Mouse (Mus musculus) myocyte (in vitro differentiated cells): Measurements from ENCODE around the gene Olfr522.

ENCODE experiments used
- CEBPB ChIP-seq: IDR thresholded peaks from 2 replicates; pipeline ENCODE4 v1.6.1; 2011; ENCODE audit warnings: mild to moderate bottlenecking, moderate library complexity; ENCODE audit not compliant: poor library complexity, insufficient read depth, severe bottlenecking
- E2F4 ChIP-seq: IDR thresholded peaks from one replicate; pipeline ENCODE4 v1.6.1; 2011; ENCODE audit warnings: mild to moderate bottlenecking, control low read depth, moderate library complexity; ENCODE audit not compliant: insufficient read depth
- MYOG ChIP-seq, 3 experiments: IDR thresholded peaks; one replicate each; pipeline ENCODE4 v1.6.1; 2011; ENCODE audit warnings: control low read depth in 2 of 3, low read depth in 2 of 3, mild to moderate bottlenecking in 2 of 3; ENCODE audit not compliant: insufficient read length in 2 of 3, control insufficient read depth in 1 of 3, insufficient read depth in 1 of 3
- POLR2A ChIP-seq: IDR thresholded peaks from one replicate; pipeline ENCODE4 v1.6.1; 2011; ENCODE audit warnings: low read depth, mild to moderate bottlenecking, control low read depth, moderate library complexity; ENCODE audit not compliant: insufficient read length
- POLR2AphosphoS2 ChIP-seq: IDR thresholded peaks from one replicate; pipeline ENCODE4 v1.6.1; 2011; ENCODE audit warnings: low read depth, control low read depth; ENCODE audit not compliant: insufficient read length
- TCF12 ChIP-seq: IDR thresholded peaks from one replicate; pipeline ENCODE4 v1.6.1; 2011; ENCODE audit warnings: mild to moderate bottlenecking, control low read depth; ENCODE audit not compliant: poor library complexity, insufficient read depth, severe bottlenecking

DNA sequence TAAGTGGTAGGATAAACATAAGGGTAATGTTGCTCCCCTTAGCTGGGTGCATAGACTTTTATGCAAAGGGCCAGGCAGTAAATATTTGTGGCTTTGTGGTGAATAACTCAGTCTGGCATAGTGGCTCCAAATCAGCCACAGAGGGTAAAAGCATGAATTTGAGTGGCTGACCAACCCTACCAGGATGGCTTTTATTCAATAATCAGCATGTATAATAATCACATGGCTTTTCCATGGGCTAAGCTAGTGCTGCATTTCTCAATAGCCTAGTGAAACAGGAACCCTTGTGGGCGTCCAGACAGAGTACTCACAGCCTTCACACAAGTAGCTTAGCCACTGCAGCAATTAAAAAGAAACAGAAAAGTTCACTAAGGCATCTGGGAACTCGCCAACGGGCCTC lies 52.6 kb downstream of the Olfr522 start:
- TF ChIP-seq E2F4 (no peak), TCF12 (no peak), POLR2AphosphoS2 (no peak), POLR2A (no peak), CEBPB (peak; percentile 75), MYOG (IDR thresholded peaks at IDR 0.05; ENCODE audit: control insufficient read depth in 1 of 3, insufficient read depth in 1 of 3, insufficient read length in 2 of 3, low read depth in 2 of 3) (no peak)
